Mouse (Mus musculus) naive thymus-derived CD4-positive, alpha-beta T cell, adult 2 months (primary cell): ENCODE measurements around the gene Polh.
A peak's percentile ranks its signal among the peaks of the same experiment; 100 is the strongest.

Experiments
- DNase-seq: peaks from one replicate; pipeline ENCODE4 v3.0.0-alpha.2; 2011; ENCODE audit warnings: low read depth

Gene Polh

GRCm38 (mm10) chr17:46132058-46132718 is 70.3 kb downstream of the Polh start:
- DNase-seq = peak; percentile 71

GRCm38 (mm10) chr17:46129741-46130498 is 72.5 kb downstream of the Polh start:
- DNase-seq = no peak

DNA sequence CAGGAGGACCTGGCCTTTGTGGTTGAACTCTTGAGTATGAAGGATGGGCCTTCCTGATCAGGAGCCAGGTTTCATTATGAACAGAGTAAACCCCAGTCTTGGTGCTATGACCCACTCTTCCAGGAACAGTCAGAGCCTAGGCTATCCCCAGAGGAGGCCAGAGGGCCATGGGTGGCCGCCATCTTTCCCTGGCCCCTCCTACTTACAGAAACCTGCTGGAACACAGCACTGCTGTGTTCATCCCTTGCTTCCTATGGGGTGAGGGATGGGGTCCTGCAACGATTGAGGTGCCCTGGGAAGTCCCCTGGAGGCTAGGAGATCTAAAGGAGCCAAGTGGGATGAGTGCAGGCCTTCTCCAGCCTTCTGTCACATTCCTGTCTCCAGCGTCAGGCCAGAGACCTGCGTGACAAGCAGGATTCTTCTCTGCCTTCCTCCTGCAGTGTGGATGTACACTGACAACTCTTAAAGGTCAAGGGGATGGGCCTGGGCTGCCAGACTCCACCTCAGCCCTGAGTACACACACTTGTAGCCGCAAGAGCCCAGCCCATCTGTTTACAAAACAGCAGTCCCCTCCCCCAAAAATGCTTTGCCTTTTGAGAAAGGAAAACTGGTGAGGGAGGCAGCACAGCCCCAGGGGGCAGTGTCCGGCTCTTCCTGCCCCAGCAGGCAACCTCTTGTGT is 74.5 kb downstream of the Polh start:
- DNase-seq = no peak

DNA sequence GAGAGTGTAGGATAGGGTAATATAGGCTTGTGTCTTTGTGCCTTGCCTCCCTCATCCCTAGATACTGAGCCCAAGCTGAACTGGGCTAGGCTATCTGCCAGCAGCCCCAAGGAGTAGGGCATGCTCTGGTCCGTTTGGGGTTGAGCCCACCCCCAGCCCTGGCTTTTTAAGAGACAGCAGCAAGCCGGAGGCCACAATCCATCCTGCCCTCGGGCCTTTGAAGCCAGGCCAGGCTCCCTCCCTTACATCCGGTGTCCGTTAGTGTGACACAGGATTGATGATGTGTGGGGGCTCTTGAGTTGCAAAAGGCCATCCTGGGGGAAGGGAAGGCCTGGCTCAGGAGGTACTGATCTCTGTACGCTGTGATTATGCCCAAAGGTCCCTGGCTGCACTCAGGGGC is 75.8 kb downstream of the Polh start:
- DNase-seq = no peak

GRCm38 (mm10) chr17:46123953-46124700 is 78.3 kb downstream of the Polh start:
- no peak for DNase-seq

DNA sequence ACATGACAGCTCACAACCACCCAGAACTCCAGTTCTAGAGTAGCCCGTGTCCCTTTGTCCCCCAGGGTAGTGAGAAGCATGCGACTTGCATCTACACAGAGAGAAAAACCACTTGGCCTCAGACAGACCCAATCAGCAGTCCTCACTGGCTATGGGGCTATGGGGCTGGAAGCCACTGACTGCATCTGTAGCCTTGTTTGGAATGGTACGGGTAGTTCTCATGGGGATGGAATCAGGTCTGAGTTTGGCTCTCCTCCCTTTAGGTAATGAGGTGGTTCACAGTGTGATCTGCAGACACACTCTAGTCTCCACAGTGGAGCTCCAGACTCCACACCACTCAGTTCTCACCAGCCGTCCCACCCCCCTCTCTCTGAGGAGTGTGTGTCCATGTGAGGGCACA is 79.2 kb downstream of the Polh start:
- no peak for DNase-seq

GRCm38 (mm10) chr17:46122791-46123190 is 79.7 kb downstream of the Polh start:
- no peak for DNase-seq
